Mouse (Mus musculus) intestine, embryonic 15.5 days (tissue): ENCODE measurements at regions not wholly inside any gene's neighbourhood (a gene's known extent, or its start where the extent isn't known, plus 50 kb on each side); places are given as distances from the start of the nearest gene placed in this dataset.

ENCODE experiments used
- ATAC-seq: fragments of 200-750 bp; cut with Nextera tagmentation; 2 replicates; pipeline ENCODE4 v1.8.0; 2017; ENCODE audit warnings: moderate TSS enrichment, moderate library complexity
- H3K27ac ChIP-seq: fragments of 300-500 bp; sonication (generic); 2 replicates; pipeline ENCODE4 v1.5.1; 2015; ENCODE audit warnings: mild to moderate bottlenecking, inconsistent platforms
- H3K27me3 ChIP-seq: fragments of 300-500 bp; sonication (generic); replicated peaks from 2 replicates; pipeline ENCODE4 v1.6.1; 2015; ENCODE audit warnings: inconsistent platforms
- H3K36me3 ChIP-seq: fragments of 300-500 bp; sonication (generic); 2 replicates; pipeline ENCODE4 v1.6.1; 2015; ENCODE audit warnings: inconsistent platforms
- H3K4me1 ChIP-seq: fragments of 300-500 bp; sonication (generic); replicated peaks from 2 replicates; pipeline ENCODE4 v1.6.1; 2015; ENCODE audit warnings: inconsistent platforms
- H3K4me2 ChIP-seq: fragments of 300-500 bp; sonication (generic); replicated peaks from 2 replicates; pipeline ENCODE4 v1.6.1; 2015; ENCODE audit warnings: mild to moderate bottlenecking, inconsistent platforms
- H3K4me3 ChIP-seq: fragments of 300-500 bp; sonication (generic); replicated peaks from 2 replicates; pipeline ENCODE4 v1.5.1; 2015; ENCODE audit warnings: inconsistent platforms
- H3K9ac ChIP-seq: fragments of 300-500 bp; sonication (generic); 2 replicates; pipeline ENCODE4 v1.6.1; 2015; ENCODE audit warnings: inconsistent platforms
- H3K9me3 ChIP-seq: fragments of 300-500 bp; sonication (generic); 2 replicates; pipeline ENCODE4 v1.6.1; 2016; ENCODE audit warnings: inconsistent platforms
- WGBS: fragments of 180-500 bp; shearing (Covaris S2); methylation state at CpG from one replicate; pipeline ENCODE4 v1.1.7; 2015; 5-methylcytosine and 5-hydroxymethylcytosine counted together

DNA sequence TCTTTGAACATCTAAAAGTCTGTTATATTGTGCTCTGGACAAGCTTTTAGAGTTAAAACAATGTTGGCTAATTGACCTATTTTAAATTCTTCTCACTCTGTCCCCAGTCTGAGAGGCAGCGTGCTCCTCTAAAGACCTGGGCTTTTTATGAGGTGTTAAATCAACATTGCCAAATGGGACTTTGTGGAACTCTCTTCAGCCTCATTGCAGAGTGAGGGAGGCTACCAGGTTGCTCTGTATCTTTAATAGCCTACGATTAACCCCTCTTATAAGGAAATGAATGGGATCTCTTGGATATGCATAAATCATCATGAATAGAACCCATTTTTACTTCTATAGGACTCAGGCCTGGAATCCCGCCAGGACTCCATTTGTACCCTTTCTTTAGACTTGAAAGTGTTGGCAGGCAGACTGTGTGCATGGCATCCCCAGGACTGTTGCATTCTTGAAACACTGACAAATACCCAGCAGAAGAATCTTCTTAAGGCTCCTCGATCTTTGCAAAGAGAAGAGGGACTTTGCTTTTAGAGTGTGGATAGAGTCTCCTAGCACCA lies 2157.1 kb downstream of the 4930444P10Rik start:
- no peak for ATAC-seq
- Histone ChIP-seq H3K4me3 (no peak overlapping the region), H3K36me3 (no peaks in the 10 kb centered on the region), H3K27me3 (no peaks in the 10 kb centered on the region), H3K4me1 (no peaks in the 10 kb centered on the region), H3K9ac (no peak overlapping the region), H3K27ac (no peak overlapping the region), H3K4me2 (no peak overlapping the region), H3K9me3 (no peaks in the 10 kb centered on the region)
- 40% methylated on average over 4 of the region's 4 CpGs for WGBS

DNA sequence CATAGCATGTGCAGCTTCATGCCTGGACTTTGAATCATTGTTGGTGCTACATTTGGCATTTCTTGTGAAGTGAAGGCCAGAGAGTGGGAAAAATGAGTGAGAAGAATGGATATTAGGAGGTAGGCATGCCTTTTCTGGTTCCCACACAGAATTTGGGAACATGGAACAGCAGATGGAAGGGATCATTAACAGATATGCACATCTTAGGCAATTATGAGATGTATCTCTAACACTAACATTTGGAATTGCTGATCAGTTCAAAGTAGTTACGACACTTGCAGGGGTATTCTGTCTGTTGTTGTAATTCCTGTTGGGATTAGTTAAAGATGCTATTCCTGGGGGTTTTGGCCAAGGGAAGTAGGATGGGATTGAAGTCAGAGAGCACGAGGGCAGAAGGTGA lies 2164.4 kb downstream of the 4930444P10Rik start:
- WGBS, result 92% methylated on average over 2 of the region's 2 CpGs
- H3K9me3 ChIP-seq, result no peaks in the 10 kb centered on the region
- H3K4me1 ChIP-seq, result no peaks in the 10 kb centered on the region
- H3K4me3 ChIP-seq, result no peak overlapping the region
- no peak for ATAC-seq
- H3K27me3 ChIP-seq, result no peaks in the 10 kb centered on the region
- H3K9ac ChIP-seq, result no peak overlapping the region
- no peak overlapping the region for H3K27ac ChIP-seq
- H3K36me3 ChIP-seq, result no peaks in the 10 kb centered on the region
- H3K4me2 ChIP-seq, result no peak overlapping the region

- Histone ChIP-seq H3K36me3 (no peaks in the 10 kb centered on the region), H3K4me2 (no peak overlapping the region), H3K27ac (no peak overlapping the region), H3K9ac (no peak overlapping the region), H3K4me3 (no peak overlapping the region), H3K9me3 (no peaks in the 10 kb centered on the region), H3K27me3 (no peaks in the 10 kb centered on the region), H3K4me1 (no peaks in the 10 kb centered on the region)
- WGBS, result 46% methylated on average over 2 of the region's 2 CpGs
- no peak for ATAC-seq
Measured at GRCm38 (mm10) chr1:13927964-13928363, 2165.2 kb downstream of the 4930444P10Rik start.

DNA sequence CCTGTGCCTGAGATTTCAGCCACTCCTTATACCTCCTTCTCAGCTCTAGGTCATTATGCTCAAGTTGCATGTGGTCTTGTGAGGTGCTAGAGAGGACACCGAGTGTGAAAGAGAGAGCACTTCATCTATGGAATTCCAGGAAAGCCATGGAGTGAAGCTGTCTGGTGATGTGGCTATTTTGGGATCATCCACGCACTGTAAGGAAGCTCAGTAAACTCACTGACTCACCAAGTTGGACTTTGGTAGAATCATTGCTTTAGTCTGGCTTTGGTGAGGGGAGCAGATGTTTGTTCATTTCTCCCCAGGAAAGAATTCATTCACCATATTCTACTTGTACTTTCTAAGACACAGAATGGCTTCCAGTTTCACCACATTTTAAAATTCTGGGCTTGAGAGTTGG lies 2167.1 kb downstream of the 4930444P10Rik start:
- Histone ChIP-seq H3K4me2 (no peak overlapping the region), H3K27ac (no peak overlapping the region), H3K9ac (no peak overlapping the region), H3K4me1 (no peaks in the 10 kb centered on the region), H3K9me3 (no peaks in the 10 kb centered on the region), H3K36me3 (no peaks in the 10 kb centered on the region), H3K27me3 (no peaks in the 10 kb centered on the region), H3K4me3 (no peak overlapping the region)
- 81% methylated on average over 2 of the region's 2 CpGs for WGBS
- ATAC-seq, result no peak

DNA sequence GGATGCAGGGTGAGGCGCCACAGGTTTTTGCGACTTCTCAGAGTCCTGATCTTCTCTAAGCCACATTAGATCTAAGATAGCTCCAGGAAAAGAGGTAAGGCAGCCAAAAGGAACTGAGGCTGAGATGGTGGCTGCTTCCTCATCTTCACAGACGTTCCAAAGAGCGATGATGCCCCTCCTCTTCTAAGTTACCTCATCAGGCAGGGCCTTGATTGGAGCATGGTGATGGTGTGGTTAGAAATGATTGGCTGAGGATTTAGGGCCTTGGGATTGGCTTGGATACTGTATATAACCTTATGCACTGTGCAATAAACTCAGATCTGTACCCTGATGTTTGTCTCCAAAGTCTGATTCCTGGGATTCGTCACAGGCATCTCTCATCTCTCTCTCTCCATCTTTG lies 2177.9 kb downstream of the 4930444P10Rik start:
- no peak overlapping the region for H3K4me3 ChIP-seq
- H3K9ac ChIP-seq, result no peak overlapping the region
- H3K27me3 ChIP-seq, result no peaks in the 10 kb centered on the region
- no peaks in the 10 kb centered on the region for H3K4me1 ChIP-seq
- H3K36me3 ChIP-seq, result no peaks in the 10 kb centered on the region
- no peak overlapping the region for H3K27ac ChIP-seq
- 85% methylated on average over 5 of the region's 5 CpGs for whole genome bisulfite sequencing
- no peak for ATAC-seq
- no peak overlapping the region for H3K4me2 ChIP-seq
- H3K9me3 ChIP-seq, result no peaks in the 10 kb centered on the region

DNA sequence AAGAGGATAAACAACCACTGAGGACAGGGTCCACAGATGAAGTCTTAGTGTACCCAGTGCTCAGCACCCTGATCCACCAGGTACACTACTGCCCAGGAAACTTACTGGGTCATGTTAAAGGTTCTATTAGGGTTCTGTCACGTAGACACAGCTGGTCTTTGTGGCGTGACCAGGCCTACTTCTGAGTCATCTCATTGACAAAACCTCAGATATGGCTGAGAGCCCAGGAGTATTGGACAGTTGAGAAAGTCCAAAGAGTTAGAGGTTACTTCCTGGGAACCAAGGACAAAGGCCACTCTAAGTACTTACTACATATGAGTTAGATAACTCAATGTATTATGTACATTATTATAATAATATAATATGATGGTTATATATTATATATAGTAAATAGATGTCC lies 2214.0 kb downstream of the 4930444P10Rik start:
- Histone ChIP-seq H3K36me3 (no peaks in the 10 kb centered on the region), H3K27ac (no peak overlapping the region), H3K4me3 (no peak overlapping the region), H3K4me1 (no peaks in the 10 kb centered on the region), H3K4me2 (no peak overlapping the region), H3K27me3 (no peaks in the 10 kb centered on the region), H3K9me3 (no peaks in the 10 kb centered on the region), H3K9ac (no peak overlapping the region)
- no peak for ATAC-seq
- 89% methylated on average over 2 of the region's 2 CpGs for WGBS

- Histone ChIP-seq H3K9ac (no peak overlapping the region), H3K27me3 (no peaks in the 10 kb centered on the region), H3K9me3 (no peaks in the 10 kb centered on the region), H3K4me2 (no peak overlapping the region), H3K27ac (no peak overlapping the region), H3K4me3 (no peak overlapping the region), H3K36me3 (no peaks in the 10 kb centered on the region), H3K4me1 (no peaks in the 10 kb centered on the region)
- ATAC-seq, result no peak
Measured at GRCm38 (mm10) chr1:13873925-13874324, 2219.2 kb downstream of the 4930444P10Rik start.

- H3K27ac ChIP-seq, result no peak overlapping the region
- no peak overlapping the region for H3K4me2 ChIP-seq
- H3K4me3 ChIP-seq, result no peak overlapping the region
- no peaks in the 10 kb centered on the region for H3K27me3 ChIP-seq
- no peaks in the 10 kb centered on the region for H3K9me3 ChIP-seq
- ATAC-seq, result no peak
- no peak overlapping the region for H3K9ac ChIP-seq
- H3K36me3 ChIP-seq, result no peaks in the 10 kb centered on the region
- no peaks in the 10 kb centered on the region for H3K4me1 ChIP-seq
Measured at GRCm38 (mm10) chr1:13872536-13872935, 2220.6 kb downstream of the 4930444P10Rik start.

GRCm38 (mm10) chr1:13870631-13871286 lies 2222.4 kb downstream of the 4930444P10Rik start:
- Histone ChIP-seq H3K4me3 (no peak overlapping the region), H3K4me2 (no peak overlapping the region), H3K27me3 (no peaks in the 10 kb centered on the region), H3K27ac (no peak overlapping the region), H3K9me3 (no peaks in the 10 kb centered on the region), H3K9ac (no peak overlapping the region), H3K4me1 (no peaks in the 10 kb centered on the region), H3K36me3 (no peaks in the 10 kb centered on the region)
- 70% methylated on average over 3 of the region's 3 CpGs for WGBS
- no peak for ATAC-seq

DNA sequence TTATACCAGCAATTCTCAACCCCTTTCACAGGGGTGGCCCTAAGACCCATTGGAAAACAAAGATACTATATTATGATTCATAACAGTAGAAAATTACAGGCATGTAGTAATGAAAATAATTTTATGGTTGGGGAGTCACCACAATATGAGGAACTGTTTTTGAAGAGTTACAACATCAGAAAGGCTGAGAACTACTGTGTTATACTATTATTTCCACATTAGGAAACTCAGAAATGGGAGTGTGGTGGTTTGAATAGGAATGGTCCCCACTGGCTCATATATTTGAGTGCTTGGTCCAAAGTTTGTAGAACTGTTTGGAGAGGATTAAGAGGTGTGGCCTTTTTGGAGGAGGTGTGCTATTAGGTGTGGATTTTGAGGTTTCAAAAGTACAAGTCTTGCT lies 2227.4 kb downstream of the 4930444P10Rik start:
- Histone ChIP-seq H3K9me3 (no peaks in the 10 kb centered on the region), H3K9ac (no peak overlapping the region), H3K27ac (no peak overlapping the region), H3K4me2 (no peak overlapping the region), H3K4me1 (no peaks in the 10 kb centered on the region), H3K27me3 (no peaks in the 10 kb centered on the region), H3K4me3 (no peak overlapping the region), H3K36me3 (no peaks in the 10 kb centered on the region)
- no peak for ATAC-seq

DNA sequence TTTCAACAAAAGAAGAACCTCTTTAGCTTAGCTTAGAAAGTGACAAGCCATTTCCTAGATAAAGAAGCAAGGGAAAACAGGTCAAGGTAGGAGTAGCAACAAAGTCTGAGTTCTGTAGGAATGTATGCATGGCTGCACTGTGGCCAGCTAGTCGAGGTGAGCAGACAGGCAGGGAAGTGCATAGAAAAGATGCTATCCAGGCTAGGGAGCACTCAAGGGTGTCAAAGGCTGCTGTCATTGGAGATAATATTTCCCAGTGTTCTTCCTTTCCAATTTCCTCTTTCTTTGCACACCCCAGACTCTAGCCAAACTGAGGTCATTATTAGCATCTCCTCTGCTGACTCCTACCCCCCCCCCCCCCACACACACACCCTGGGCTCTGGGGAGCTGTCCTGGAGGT lies 2229.4 kb downstream of the 4930444P10Rik start:
- ATAC-seq, result no peak
- H3K27ac ChIP-seq, result no peak overlapping the region
- H3K27me3 ChIP-seq, result no peaks in the 10 kb centered on the region
- no peak overlapping the region for H3K9ac ChIP-seq
- 23% methylated on average over 1 of the region's 1 CpGs for WGBS
- H3K4me2 ChIP-seq, result no peak overlapping the region
- H3K4me3 ChIP-seq, result no peak overlapping the region
- no peaks in the 10 kb centered on the region for H3K36me3 ChIP-seq
- H3K4me1 ChIP-seq, result no peaks in the 10 kb centered on the region
- H3K9me3 ChIP-seq, result no peaks in the 10 kb centered on the region

DNA sequence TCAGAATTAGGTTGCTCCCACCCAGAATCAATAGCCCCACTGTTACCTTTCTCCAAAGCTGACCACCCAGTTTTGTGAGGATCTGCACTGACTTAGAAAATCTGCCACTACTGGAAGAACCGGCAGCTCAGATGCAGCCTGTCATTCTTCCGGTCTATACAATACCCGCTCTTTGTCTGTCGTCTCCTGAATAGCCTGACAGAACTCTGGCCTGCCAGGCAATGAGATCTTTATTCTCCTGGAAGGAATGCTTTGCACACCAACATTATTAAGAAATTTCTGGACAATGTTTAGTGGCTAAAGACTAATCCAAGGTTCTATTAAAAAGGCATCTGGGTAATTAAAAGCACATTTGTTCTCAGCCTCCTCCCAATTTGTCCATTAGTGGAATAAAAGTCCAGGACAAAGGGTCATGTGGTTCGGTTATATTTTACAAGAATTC lies 2232.0 kb downstream of the 4930444P10Rik start:
- H3K9me3 ChIP-seq, result no peaks in the 10 kb centered on the region
- ATAC-seq, result no peak
- 71% methylated on average over 5 of the region's 5 CpGs for WGBS
- no peak overlapping the region for H3K9ac ChIP-seq
- H3K27ac ChIP-seq, result no peak overlapping the region
- no peaks in the 10 kb centered on the region for H3K4me1 ChIP-seq
- H3K36me3 ChIP-seq, result no peaks in the 10 kb centered on the region
- no peak overlapping the region for H3K4me3 ChIP-seq
- H3K27me3 ChIP-seq, result no peaks in the 10 kb centered on the region
- no peak overlapping the region for H3K4me2 ChIP-seq

GRCm38 (mm10) chr1:13860469-13860868 lies 2232.7 kb downstream of the 4930444P10Rik start:
- Histone ChIP-seq H3K27me3 (no peaks in the 10 kb centered on the region), H3K4me1 (no peaks in the 10 kb centered on the region), H3K27ac (no peak overlapping the region), H3K9me3 (no peaks in the 10 kb centered on the region), H3K4me3 (no peak overlapping the region), H3K36me3 (no peaks in the 10 kb centered on the region), H3K4me2 (no peak overlapping the region), H3K9ac (no peak overlapping the region)
- ATAC-seq, result no peak
- 65% methylated on average over 3 of the region's 3 CpGs for WGBS
